In genomic region chr6:114894548-114895106, GRCm38 (mm10) we compare ENCODE assay signal across 9 mouse cellular contexts.
DNase-seq lines count a peak whose midpoint lies in the region; TF ChIP-seq lines count a peak whose summit lies in the region.
"Had no signal": no experiment of that assay in that cellular context is flagged by ENCODE, and none has a peak within 500 bp of the region (broad histone marks: within the 10 kb centered on the region; RNA-seq: fewer than 3 reads in every experiment).

No protein-coding gene starts in this region.

- TF ChIP-seq POLR2A in liver, adult 2 months (IDR thresholded peaks at IDR 0.05; ENCODE audit: extremely low read depth, insufficient read depth, low read length): no peak

- peaks cover 37% of the 10 kb centered on the region for H3K79me2 ChIP-seq in liver, adult 2 months (ENCODE audit: control insufficient read depth, insufficient read depth, low read length)

- peaks cover 45% of the 10 kb centered on the region for H3K4me1 ChIP-seq in liver, adult 2 months (ENCODE audit: control insufficient read depth, insufficient read depth, low read length)
- peaks cover 57% of the 10 kb centered on the region for H3K4me1 ChIP-seq in limb, embryonic 10.5 days

- H3K27ac ChIP-seq in liver, adult 2 months (replicated peaks; ENCODE audit: insufficient read depth, low read depth, low read length): peak overlapping the region; percentile 97
- H3K27ac ChIP-seq in limb, embryonic 10.5 days: peak overlapping the region; percentile 42; the same call in 1 of the 2 replicates

- no peaks in the 10 kb centered on the region for H3K36me3 ChIP-seq in liver, adult 2 months (ENCODE audit: control insufficient read depth, insufficient read depth, low read length)
- peaks cover 67% of the 10 kb centered on the region for H3K36me3 ChIP-seq in limb, embryonic 10.5 days
- no peaks in the 10 kb centered on the region; the same call in 1 of the 2 replicates for H3K36me3 ChIP-seq in splenic B cell, adult 2 months (ENCODE audit: control insufficient read depth, insufficient read depth, low read length, poor library complexity, severe bottlenecking)

- no peaks in the 10 kb centered on the region for H3K27me3 ChIP-seq in liver, adult 2 months (ENCODE audit: control insufficient read depth, insufficient read depth, low read length)
- H3K27me3 ChIP-seq in limb, embryonic 10.5 days (ENCODE audit: low read depth, poor library complexity, severe bottlenecking): no peaks in the 10 kb centered on the region
- H3K27me3 ChIP-seq in splenic B cell, adult 2 months (ENCODE audit: control insufficient read depth, insufficient read depth, low read length, poor library complexity, severe bottlenecking): no peaks in the 10 kb centered on the region

- no peak overlapping the region for H3K4me3 ChIP-seq in liver, adult 2 months (ENCODE audit: insufficient read depth, low read depth, low read length)
- H3K4me3 ChIP-seq in limb, embryonic 10.5 days: no peak overlapping the region

- H3K9me3 ChIP-seq in limb, embryonic 10.5 days (replicated peaks): no peaks in the 10 kb centered on the region

- peak; percentile 59 for DNase-seq in liver, adult 2 months (ENCODE audit: extremely low read depth, low read depth, low spot score)
- DNase-seq in liver: no peak
- peak; percentile 50 for DNase-seq in NIH3T3 (ENCODE audit: low read depth)
- DNase-seq in limb, embryonic 10.5 days (ENCODE audit: low spot score): no peak
- peak; percentile 70 for DNase-seq in splenic B cell, adult 2 months (ENCODE audit: low read depth, low spot score)
- no peak for DNase-seq in layer of hippocampus, adult 11-12 months (ENCODE audit: low spot score)
- no peak for DNase-seq in left cerebral cortex, postnatal 10 days (ENCODE audit: extremely low spot score in 1 of 2, low spot score in 2 of 2)
- no peak for DNase-seq in layer of hippocampus, postnatal 36 days
- DNase-seq: cerebellum, postnatal 10 days had no signal

- H3K9ac ChIP-seq in liver, adult 2 months (ENCODE audit: low read depth, low read length): peak overlapping the region; percentile 60

- intact Hi-C loops in left cerebral cortex, postnatal 10 days (cut with DNase I): no loop called here

- 36% methylated on average over 4 of the region's 4 CpGs for WGBS in liver, adult 2 months
- WGBS in limb, embryonic 10.5 days: 62% methylated on average over 4 of the region's 4 CpGs

- TF ChIP-seq CTCF in liver, adult 2 months (IDR thresholded peaks at IDR 0.05; ENCODE audit: low read depth, low read length): peak; percentile 37; the same call in 1 of the 2 replicates

Comparison
In these comparisons a context has a peak if more than half of its experiments do, and no peak if none do; other contexts are left out.
1. DNase-seq: peak in liver, adult 2 months (single experiment), NIH3T3 (single experiment) and splenic B cell, adult 2 months (single experiment); none in liver (single experiment), limb, embryonic 10.5 days (single experiment), layer of hippocampus, adult 11-12 months (single experiment), left cerebral cortex, postnatal 10 days (0 of 2) and layer of hippocampus, postnatal 36 days (0 of 2).